Mouse (Mus musculus): Measurements from ENCODE around the gene Rps6kb2. TPM values are rescaled to one million over a fixed set of nuclear protein-coding genes. Genes with fewer than 3 reads are reported as not detected.

Rps6kb2 gene
- total RNA-seq, 2 experiments from 2014 or later, result 34.0 to 46.8 TPM

DNA sequence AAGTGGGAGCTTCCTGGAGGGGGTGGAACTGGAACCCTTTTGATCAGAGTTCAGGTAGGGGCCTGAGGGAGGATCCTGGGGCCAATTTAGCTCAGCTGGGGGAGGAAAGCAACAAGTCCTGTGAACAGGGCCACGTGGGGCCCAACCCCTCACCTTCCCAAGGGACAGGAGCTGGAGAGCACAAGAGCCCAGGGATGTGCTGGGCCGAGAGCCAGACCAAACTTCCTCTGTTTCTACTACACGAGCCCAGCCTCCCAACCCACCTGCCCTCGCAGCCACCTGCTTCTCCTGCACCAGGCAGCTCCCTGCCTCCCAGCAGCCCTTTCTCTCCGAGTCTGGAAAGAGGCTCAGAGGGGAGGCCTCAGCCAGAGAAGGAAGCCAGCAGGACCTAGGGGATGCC is 33.4 kb upstream of the Rps6kb2 start:
- Histone ChIP-seq H3K27ac (no peak overlapping the region), H3K4me3 (no peak overlapping the region)
- no peak for DNase-seq (ENCODE audit: extremely low spot score in 1 of 2, low spot score in 2 of 2)
- no peak for TF ChIP-seq CTCF (IDR thresholded peaks at IDR 0.05)
- intact Hi-C loops (cut with DNase I), result no loop called here

DNA sequence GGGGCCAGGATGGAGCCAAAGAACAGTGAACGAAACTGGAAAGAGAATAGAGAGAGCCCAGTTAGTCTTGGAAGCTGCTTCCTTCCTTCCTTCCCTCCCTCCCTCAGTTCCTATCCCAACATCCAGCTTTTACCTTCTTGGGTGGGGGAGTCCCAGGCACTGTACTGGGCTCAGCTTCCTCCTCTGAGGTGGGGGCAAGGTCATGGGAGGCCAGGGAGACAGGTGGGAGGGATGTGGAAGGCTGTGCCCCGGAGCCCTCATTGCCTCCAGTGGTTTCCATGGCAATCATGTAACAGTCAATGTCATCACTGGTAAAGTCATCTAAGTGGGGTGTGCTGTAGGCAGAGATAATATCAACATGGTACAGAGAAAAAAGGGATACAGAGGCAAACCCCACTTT is 32.9 kb upstream of the Rps6kb2 start:
- intact Hi-C loops (cut with DNase I), result no loop called here
- TF ChIP-seq CTCF (IDR thresholded peaks at IDR 0.05), result no peak
- DNase-seq (ENCODE audit: extremely low spot score in 1 of 2, low spot score in 2 of 2), result no peak
- no peak overlapping the region for H3K27ac ChIP-seq
- H3K4me3 ChIP-seq, result no peak overlapping the region

DNA sequence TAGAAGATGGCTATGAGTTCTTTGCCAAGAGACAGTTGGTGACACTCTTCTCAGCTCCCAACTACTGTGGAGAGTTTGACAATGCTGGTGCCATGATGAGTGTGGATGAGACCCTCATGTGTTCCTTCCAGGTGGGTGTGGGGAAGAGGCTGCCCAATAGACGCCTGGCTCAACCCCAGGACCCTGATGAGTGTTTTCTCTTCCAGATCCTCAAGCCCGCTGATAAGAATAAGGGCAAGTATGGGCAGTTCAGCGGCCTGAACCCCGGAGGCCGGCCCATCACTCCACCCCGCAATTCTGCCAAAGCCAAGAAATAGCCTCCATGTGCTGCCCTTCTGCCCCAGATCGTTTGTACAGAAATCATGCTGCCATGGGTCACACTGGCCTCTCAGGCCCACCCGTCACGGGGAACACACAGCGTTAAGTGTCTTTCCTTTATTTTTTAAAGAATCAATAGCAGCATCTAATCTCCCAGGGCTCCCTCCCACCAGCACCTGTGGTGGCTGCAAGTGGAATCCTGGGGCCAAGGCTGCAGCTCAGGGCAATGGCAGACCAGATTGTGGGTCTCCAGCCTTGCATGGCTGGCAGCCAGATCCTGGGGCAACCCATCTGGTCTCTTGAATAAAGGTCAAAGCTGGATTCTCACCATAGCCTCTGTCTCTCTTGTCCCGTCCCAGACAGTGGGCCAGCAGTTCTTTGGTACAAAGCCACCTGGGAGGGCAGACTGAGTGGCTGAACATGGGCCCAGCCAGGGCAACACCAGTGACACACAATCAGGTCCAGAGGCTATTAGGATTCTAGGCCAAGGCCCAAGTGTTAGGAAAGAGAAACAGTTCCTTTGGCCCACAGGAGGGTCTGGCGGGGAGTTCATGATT is 31.9 kb upstream of the Rps6kb2 start:
- H3K4me3 ChIP-seq, result no peak overlapping the region
- intact Hi-C loops (cut with DNase I), result no loop called here
- TF ChIP-seq CTCF (IDR thresholded peaks at IDR 0.05), result no peak
- DNase-seq (ENCODE audit: extremely low spot score in 1 of 2, low spot score in 2 of 2), result no peak
- no peak overlapping the region for H3K27ac ChIP-seq

DNA sequence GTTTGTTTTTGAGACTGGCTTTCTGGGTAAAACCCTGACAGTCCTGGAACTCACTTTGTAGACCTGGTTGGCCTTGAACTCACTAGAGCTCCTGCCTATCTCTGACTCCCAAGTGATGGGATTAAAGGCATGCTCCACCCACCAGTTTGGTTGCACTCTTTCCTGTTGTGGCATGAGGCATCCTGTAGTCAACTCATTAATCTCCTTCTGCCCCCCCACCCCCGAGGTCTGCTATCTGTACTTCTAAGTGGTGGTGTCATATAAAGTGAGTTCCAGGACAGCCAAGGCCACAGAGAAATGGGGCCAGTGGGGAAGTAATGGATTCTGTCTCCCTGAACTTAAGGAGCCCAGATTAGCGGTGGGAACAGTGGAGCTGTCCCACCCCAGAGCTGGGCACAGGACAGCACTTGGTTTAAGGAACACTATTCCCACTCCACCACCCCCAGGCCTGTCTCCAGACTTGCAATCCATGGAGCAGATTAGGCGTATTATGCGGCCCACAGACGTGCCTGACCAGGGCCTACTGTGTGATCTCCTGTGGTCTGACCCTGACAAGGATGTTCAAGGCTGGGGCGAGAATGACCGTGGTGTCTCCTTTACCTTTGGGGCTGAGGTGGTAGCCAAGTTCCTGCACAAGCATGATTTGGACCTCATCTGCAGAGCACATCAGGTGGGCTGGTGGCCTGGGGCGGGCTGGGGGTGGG is 31.0 kb upstream of the Rps6kb2 start:
- DNase-seq (ENCODE audit: extremely low spot score in 1 of 2, low spot score in 2 of 2), result no peak
- intact Hi-C loops (cut with DNase I), result no loop called here
- Histone ChIP-seq H3K4me3 (no peak overlapping the region), H3K27ac (no peak overlapping the region)
- no peak for TF ChIP-seq CTCF (IDR thresholded peaks at IDR 0.05)

DNA sequence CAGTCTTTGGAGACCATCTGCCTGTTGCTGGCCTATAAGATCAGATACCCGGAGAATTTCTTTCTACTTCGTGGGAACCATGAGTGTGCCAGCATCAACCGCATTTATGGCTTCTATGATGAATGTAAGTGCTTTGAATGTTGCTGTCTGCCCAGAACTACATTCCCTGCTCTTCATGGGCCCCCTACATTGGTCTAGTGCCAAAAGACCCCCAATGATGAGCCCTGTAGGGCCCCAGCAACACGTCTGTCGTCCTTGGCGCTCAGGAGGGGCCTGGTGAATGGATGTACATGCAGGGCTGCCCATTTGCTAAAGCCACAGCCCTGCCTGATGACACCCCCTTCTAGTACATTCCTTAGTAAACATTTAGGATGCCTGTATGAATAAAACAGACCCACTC is 30.0 kb upstream of the Rps6kb2 start:
- H3K4me3 ChIP-seq, result peak overlapping the region; percentile 97
- no peak for DNase-seq (ENCODE audit: extremely low spot score in 1 of 2, low spot score in 2 of 2)
- H3K27ac ChIP-seq, result peak overlapping the region; percentile 98
- TF ChIP-seq CTCF (IDR thresholded peaks at IDR 0.05), result no peak
- intact Hi-C loops (cut with DNase I), result no loop called here

DNA sequence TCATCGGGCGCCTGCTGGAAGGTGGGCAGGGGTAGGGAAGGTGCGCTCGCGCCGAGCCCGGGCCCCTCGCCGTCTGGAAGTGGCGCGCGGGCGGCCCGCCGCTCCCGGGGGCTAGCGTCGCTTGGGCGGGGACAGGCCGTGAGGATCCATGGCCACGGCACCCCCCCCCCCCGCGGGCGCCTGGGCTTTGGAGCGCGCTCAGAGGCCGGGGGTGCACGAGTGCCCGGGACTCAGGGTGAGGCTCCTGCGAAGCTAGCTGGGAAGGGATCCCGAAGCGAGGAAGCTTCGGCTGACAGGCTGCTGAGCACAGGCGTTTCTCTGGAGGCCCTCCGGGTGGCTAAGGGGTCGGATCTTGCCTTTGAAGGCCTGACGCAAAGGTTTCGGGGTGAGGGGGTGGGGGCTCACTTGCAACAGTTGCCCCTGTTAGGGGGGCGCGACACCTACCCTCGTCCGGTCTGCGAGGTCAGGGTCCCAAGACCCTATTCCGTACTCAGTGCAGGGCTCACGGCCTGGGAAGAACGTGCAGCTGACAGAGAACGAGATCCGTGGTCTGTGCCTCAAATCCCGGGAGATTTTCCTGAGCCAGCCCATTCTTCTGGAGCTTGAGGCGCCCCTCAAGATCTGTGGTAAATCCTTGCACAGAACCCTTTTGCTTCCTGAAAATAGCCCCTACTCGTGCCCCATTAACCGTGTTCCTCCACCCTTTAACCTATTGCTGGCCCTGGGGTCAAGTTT is 29.3 kb upstream of the Rps6kb2 start:
- H3K4me3 ChIP-seq, result peak overlapping the region; percentile 97
- H3K27ac ChIP-seq, result peak overlapping the region; percentile 98
- no peak for DNase-seq (ENCODE audit: extremely low spot score in 1 of 2, low spot score in 2 of 2)
- intact Hi-C loops (cut with DNase I), result loop anchor here (1.0 kb wide), 1 partner anchor 23 kb away; no protein-coding TSS in a partner anchor
- no peak for TF ChIP-seq CTCF (IDR thresholded peaks at IDR 0.05)

DNA sequence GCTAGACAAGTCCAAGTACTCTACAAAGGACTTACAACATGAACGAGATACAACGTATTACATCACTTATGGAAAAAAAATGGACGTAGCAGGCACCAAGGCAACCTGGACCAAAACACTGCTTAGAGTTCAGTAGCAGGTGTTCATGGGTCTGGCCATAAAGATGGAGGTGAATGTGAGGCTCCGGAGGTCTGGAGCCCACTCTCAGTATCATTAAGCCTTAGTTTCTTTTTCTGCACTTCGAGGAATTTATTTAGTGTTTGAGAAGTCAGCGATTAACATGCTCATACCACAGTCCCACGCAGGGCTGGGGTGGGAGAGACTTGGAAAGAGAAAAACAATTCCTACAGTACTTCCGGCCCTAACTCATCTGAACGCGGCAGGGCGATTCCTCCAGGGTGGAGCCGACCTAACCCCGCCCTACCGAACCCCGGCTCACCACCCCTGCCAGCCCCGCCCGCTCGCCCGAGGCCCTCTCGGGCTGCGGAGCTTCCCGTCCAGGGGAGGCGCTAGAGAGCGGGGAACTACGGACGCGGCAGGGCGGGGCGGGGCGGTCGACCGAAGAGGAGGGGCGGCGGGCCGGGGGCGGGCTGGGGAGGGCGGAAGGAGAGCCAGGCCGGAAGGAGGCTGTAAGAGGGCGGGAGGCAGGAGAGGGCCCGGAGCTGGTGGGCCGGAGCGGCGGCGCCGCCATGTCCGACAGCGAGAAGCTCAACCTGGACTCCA is 28.5 kb upstream of the Rps6kb2 start, which contains the start of gene Ppp1ca:
Gene Ppp1ca, plus strand, starts transcription at position 538 of the 723 bp plus-strand sequence.
- intact Hi-C loops (cut with DNase I), result loop anchor here (1.0 kb wide), 1 partner anchor 22 kb away; no protein-coding TSS in a partner anchor
- TF ChIP-seq CTCF (IDR thresholded peaks at IDR 0.05), result peak; percentile 81
- H3K4me3 ChIP-seq, result peak within 1 kb of the TSS; percentile 97
- H3K27ac ChIP-seq, result peak within 1 kb of the TSS; percentile 98
- peak; percentile 92 to 96 for DNase-seq (ENCODE audit: extremely low spot score in 1 of 2, low spot score in 2 of 2)

DNA sequence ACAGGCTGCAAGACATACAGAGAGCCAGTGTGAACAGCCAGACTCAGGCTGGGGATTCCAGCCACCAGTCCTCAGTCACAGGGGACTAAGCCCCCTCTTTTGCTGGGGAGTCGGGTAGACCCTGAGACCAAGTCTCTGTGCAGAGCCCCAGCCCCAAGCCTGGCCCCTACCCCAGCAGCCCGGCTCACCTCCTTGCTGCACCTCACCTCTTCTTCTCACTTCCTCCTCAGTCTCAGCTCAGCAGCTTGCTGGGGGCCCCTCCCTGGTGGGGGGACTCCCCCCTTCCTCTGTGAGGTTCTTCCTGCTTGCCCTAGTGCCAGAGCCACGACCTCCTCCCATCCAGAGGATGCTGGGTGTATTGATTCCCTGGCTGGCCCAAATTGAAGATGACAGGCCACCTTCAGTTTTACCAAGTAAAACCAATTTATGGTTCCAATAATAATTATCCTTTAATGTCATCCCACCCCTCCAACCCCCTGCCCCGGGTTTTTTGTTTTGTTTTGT is 27.7 kb upstream of the Rps6kb2 start, which contains the start of gene Tbc1d10c:
Gene Tbc1d10c, minus strand, starts transcription at position 454 of the 504 bp plus-strand sequence.
- Histone ChIP-seq H3K4me3 (peak within 1 kb of the TSS; percentile 97), H3K27ac (peak within 1 kb of the TSS; percentile 98)
- DNase-seq (ENCODE audit: extremely low spot score in 1 of 2, low spot score in 2 of 2), result no peak
- intact Hi-C loops (cut with DNase I), result no loop called here
- no peak for TF ChIP-seq CTCF (IDR thresholded peaks at IDR 0.05)

DNA sequence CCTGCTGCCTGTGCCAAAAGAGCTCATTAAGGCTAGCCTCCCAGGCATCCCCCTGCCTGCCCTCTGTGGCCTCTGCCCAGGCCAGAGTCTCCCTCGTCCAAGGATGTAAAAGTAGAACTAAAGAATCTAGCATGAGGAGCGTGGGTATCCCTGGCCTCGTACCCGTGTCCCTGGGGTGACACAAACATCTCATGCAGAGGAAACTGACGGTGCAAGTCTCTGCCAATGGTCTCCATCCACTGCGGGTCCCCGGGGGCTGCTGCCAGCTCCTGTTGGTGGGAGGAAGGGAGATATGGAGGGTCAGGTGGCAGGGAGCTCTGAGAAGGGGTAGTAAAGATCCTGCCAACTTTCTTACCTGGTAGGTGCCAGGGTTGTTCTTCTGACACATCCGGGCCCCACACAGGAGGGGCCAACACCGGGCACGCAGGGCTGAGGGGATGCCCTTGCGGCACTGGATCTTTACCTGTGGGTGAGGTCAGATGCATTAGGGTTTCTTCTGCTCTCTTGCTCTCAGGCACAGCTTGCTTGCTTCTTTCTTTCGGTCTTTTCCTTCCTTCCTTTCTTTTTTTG is 26.0 kb upstream of the Rps6kb2 start:
- H3K27ac ChIP-seq, result no peak overlapping the region
- no peak for DNase-seq (ENCODE audit: extremely low spot score in 1 of 2, low spot score in 2 of 2)
- no peak overlapping the region for H3K4me3 ChIP-seq
- TF ChIP-seq CTCF (IDR thresholded peaks at IDR 0.05), result no peak
- intact Hi-C loops (cut with DNase I), result no loop called here

DNA sequence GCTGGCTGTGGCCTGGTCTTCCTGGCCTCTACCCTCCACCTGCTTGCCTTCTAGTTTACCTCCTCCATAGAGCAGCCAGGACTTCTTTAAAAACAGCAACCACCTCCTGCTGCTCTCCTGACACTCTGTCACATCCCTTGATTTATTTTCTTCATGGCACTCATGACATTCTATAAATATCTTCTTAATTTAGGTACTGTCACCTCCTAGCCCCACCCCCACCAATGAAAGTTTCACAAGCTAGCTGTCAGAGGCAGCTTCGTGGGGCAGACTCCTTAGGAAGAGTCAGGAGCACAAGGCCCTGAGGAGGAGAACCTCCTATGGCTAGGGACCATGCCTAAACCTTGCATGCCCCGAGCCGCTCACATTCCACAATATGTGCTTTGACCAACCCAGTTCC is 24.1 kb upstream of the Rps6kb2 start:
- Histone ChIP-seq H3K4me3 (no peak overlapping the region), H3K27ac (no peak overlapping the region)
- no peak for DNase-seq (ENCODE audit: extremely low spot score in 1 of 2, low spot score in 2 of 2)
- TF ChIP-seq CTCF (IDR thresholded peaks at IDR 0.05), result no peak
- intact Hi-C loops (cut with DNase I), result no loop called here

All from left cerebral cortex, adult 2 months (tissue).